ENCODE assay signal across 9 mouse cellular contexts in the genomic region with DNA sequence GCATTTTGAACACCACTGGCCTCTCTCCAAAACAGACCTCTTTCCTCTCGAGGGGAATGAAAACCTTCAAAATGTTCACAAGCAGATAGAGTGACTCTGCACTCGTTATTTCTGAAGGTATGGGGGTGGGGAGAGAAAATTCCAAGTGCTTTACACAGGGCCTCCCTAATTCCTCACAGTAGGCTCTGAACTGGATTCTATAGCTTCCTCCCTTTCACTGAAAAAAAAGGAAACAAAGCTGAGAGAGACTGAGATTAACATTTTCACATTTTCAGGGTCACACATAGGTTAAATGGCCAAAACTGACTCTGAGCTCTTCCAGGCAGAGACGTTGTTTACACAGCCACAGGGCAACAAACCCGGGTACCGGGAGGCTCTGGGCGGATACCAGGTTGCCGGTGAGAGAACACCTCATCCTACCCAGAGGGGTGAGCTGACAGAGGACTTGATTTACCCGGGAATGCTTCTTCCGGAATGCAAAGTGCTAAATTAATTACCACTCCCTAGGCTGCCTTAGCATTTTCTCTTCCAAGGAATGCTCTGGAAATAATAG.
DNase-seq lines count a peak whose midpoint lies in the region; ATAC-seq lines count a peak whose summit lies in the region.
"Had no signal": no experiment of that assay in that cellular context is flagged by ENCODE, and none has a peak within 500 bp of the region (broad histone marks: within the 10 kb centered on the region; RNA-seq: fewer than 3 reads in every experiment).

No protein-coding gene starts in this region.

- H3K9ac ChIP-seq in kidney, embryonic 14.5 days (ENCODE audit: low read depth, low read length) = no peak overlapping the region
- peak overlapping the region; percentile 22; the same call in 1 of the 2 replicates for H3K9ac ChIP-seq in embryonic facial prominence, embryonic 11.5 days (replicated peaks; ENCODE audit: low read length)
- peak overlapping the region; percentile 32; the same call in 1 of the 2 replicates for H3K9ac ChIP-seq in hindbrain, embryonic 12.5 days
- no peak overlapping the region for H3K9ac ChIP-seq in midbrain, embryonic 16.5 days (ENCODE audit: low read depth, low read length)

- no peak for DNase-seq in kidney, adult 9 months
- peak; percentile 67 for DNase-seq in embryonic facial prominence, embryonic 11.5 days (ENCODE audit: low spot score)
- no peak for DNase-seq in right cerebral cortex, postnatal 10 days (ENCODE audit: low spot score in 2 of 2)
- DNase-seq in cerebellum, postnatal 25 days = no peak

- no peaks in the 10 kb centered on the region for H3K27me3 ChIP-seq in kidney, embryonic 14.5 days (ENCODE audit: control insufficient read depth, insufficient read depth, low read length)
- no peaks in the 10 kb centered on the region for H3K27me3 ChIP-seq in embryonic facial prominence, embryonic 11.5 days (ENCODE audit: control insufficient read depth, insufficient read depth, low read length)
- H3K27me3 ChIP-seq in hindbrain, embryonic 12.5 days = no peaks in the 10 kb centered on the region; the same call in 1 of the 2 replicates
- H3K27me3 ChIP-seq in midbrain, embryonic 16.5 days (ENCODE audit: control insufficient read depth, insufficient read depth, low read depth, low read length) = no peaks in the 10 kb centered on the region

- H3K36me3 ChIP-seq in kidney, embryonic 14.5 days (ENCODE audit: control insufficient read depth, insufficient read depth, low read length) = no peaks in the 10 kb centered on the region
- H3K36me3 ChIP-seq in embryonic facial prominence, embryonic 11.5 days (replicated peaks; ENCODE audit: control insufficient read depth, insufficient read depth, low read depth, low read length) = no peaks in the 10 kb centered on the region
- no peaks in the 10 kb centered on the region for H3K36me3 ChIP-seq in hindbrain, embryonic 12.5 days
- H3K36me3 ChIP-seq in midbrain, embryonic 16.5 days (ENCODE audit: control insufficient read depth, insufficient read depth, low read length) = no peaks in the 10 kb centered on the region
- H3K36me3 ChIP-seq: G1E had no signal

- H3K9me3 ChIP-seq in kidney, embryonic 14.5 days (ENCODE audit: control insufficient read depth, low read length) = no peaks in the 10 kb centered on the region
- H3K9me3 ChIP-seq in embryonic facial prominence, embryonic 11.5 days (replicated peaks; ENCODE audit: control insufficient read depth, low read length) = no peaks in the 10 kb centered on the region
- H3K9me3 ChIP-seq in hindbrain, embryonic 12.5 days (replicated peaks) = no peaks in the 10 kb centered on the region
- H3K9me3 ChIP-seq in midbrain, embryonic 16.5 days (replicated peaks; ENCODE audit: control insufficient read depth, low read length, poor library complexity, severe bottlenecking) = no peaks in the 10 kb centered on the region
- H3K9me3 ChIP-seq: G1E had no signal

- WGBS in kidney, embryonic 14.5 days = 4% methylated on average over 9 of the region's 9 CpGs
- 4% methylated on average over 9 of the region's 9 CpGs for WGBS in embryonic facial prominence, embryonic 11.5 days
- 4% methylated on average over 9 of the region's 9 CpGs for WGBS in hindbrain, embryonic 12.5 days
- WGBS in midbrain, embryonic 16.5 days = 4% methylated on average over 9 of the region's 9 CpGs

- no peak overlapping the region for H3K4me3 ChIP-seq in kidney, embryonic 14.5 days (ENCODE audit: low read length)
- H3K4me3 ChIP-seq in embryonic facial prominence, embryonic 11.5 days (ENCODE audit: low read depth, low read length) = no peak overlapping the region
- H3K4me3 ChIP-seq in hindbrain, embryonic 12.5 days = no peak overlapping the region
- no peak overlapping the region for H3K4me3 ChIP-seq in midbrain, embryonic 16.5 days (ENCODE audit: low read depth, low read length)

- H3K4me2 ChIP-seq in kidney, embryonic 14.5 days (replicated peaks; ENCODE audit: low read depth, low read length) = no peak overlapping the region; the same call in 1 of the 2 replicates
- peak overlapping the region; percentile 17; the same call in 1 of the 2 replicates for H3K4me2 ChIP-seq in embryonic facial prominence, embryonic 11.5 days (ENCODE audit: low read depth, low read length)
- peak overlapping the region; percentile 61 for H3K4me2 ChIP-seq in hindbrain, embryonic 12.5 days (replicated peaks)
- no peak overlapping the region for H3K4me2 ChIP-seq in midbrain, embryonic 16.5 days (ENCODE audit: low read length)

- H3K4me1 ChIP-seq in kidney, embryonic 14.5 days (ENCODE audit: control insufficient read depth, insufficient read depth, low read length) = peaks cover 58% of the 10 kb centered on the region
- peaks cover 4% of the 10 kb centered on the region for H3K4me1 ChIP-seq in embryonic facial prominence, embryonic 11.5 days (ENCODE audit: control insufficient read depth, insufficient read depth, low read length)
- H3K4me1 ChIP-seq in hindbrain, embryonic 12.5 days = peaks cover 76% of the 10 kb centered on the region
- peaks cover 35% of the 10 kb centered on the region for H3K4me1 ChIP-seq in midbrain, embryonic 16.5 days (ENCODE audit: control insufficient read depth, insufficient read depth, low read length)

- H3K27ac ChIP-seq in kidney, embryonic 14.5 days (ENCODE audit: low read depth, low read length) = peak overlapping the region; percentile 99
- H3K27ac ChIP-seq in embryonic facial prominence, embryonic 11.5 days (replicated peaks; ENCODE audit: low read depth, low read length) = peak overlapping the region; percentile 98
- H3K27ac ChIP-seq in hindbrain, embryonic 12.5 days = peak overlapping the region; percentile 97
- peak overlapping the region; percentile 69 for H3K27ac ChIP-seq in midbrain, embryonic 16.5 days (ENCODE audit: low read length)

- ATAC-seq in kidney, embryonic 14.5 days (ENCODE audit: low FRiP score, low TSS enrichment) = 0 out of 2 replicates have a peak, but pooled peaks have one; percentile 4
- ATAC-seq in embryonic facial prominence, embryonic 11.5 days (replicated peaks; ENCODE audit: insufficient number of reproducible peaks, low FRiP score, low TSS enrichment, low read depth) = no peak
- no peak for ATAC-seq in hindbrain, embryonic 12.5 days (ENCODE audit: low FRiP score)
- no peak for ATAC-seq in midbrain, embryonic 16.5 days
- ATAC-seq in frontal cortex, adult (ENCODE audit: low TSS enrichment) = no peak

Comparison
In these comparisons a context has a peak if more than half of its experiments do, and no peak if none do; other contexts are left out.
1. H3K4me2 ChIP-seq: peak in embryonic facial prominence, embryonic 11.5 days (single experiment) and hindbrain, embryonic 12.5 days (single experiment); none in kidney, embryonic 14.5 days (single experiment) and midbrain, embryonic 16.5 days (single experiment).
2. H3K9ac ChIP-seq: peak in embryonic facial prominence, embryonic 11.5 days (single experiment) and hindbrain, embryonic 12.5 days (single experiment); none in kidney, embryonic 14.5 days (single experiment) and midbrain, embryonic 16.5 days (single experiment).
3. Peak in every context shown above with its lines, with median percentiles within 50 percentile points of each other: H3K27ac ChIP-seq.